Mouse (Mus musculus) inflammation-experienced regulatory T-cells (primary cell): ENCODE measurements around the gene Magea10. TPM values are rescaled to one million over a fixed set of nuclear protein-coding genes. Genes with fewer than 3 reads are reported as not detected.

ENCODE experiments used
- polyA plus RNA-seq, 2 experiments: library from polyadenylated mRNA; unstranded; fragments of 100-300 nt; shearing (Covaris generic); gene quantifications; one replicate each; pipeline ENCODE4 v1.2.1; 2017

Gene Magea10
- polyA plus RNA-seq = not detected

DNA sequence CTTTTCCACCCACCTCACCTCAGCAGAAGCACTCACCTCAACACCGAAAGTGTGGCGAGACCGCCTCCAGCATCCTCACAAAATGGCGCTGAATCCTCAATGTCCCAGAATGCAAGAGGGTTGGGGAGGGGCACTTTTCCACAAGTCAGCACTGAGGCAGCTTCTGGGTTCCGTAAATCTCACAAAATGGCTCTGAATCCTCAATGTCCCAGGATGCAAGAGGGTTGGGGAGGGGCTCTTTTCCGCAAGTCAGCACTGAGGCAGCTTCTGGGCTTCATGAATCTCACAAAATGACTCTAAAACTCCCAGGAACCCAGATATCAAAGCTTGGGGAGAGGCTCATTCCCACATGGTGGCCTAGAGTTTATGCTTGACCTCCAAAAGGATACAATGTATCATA is at the start of gene Magea10:
Magea10 (minus strand) TSS at position 101 of the 400 bp plus-strand sequence.

Other genes with a start within 250 kb of the Magea10 start
- gene Magea4, start 164.8 kb downstream of the Magea10 start, polyA plus RNA-seq = not detected
- gene Gabre, start 112.1 kb downstream of the Magea10 start, polyA plus RNA-seq = under 1 TPM; 0.13 to 0.43 TPM